Mouse (Mus musculus) hindlimb bud, embryonic 11.5 days (tissue): Measurements from ENCODE around the gene B3gat3.

ENCODE experiments used
- DNase-seq: peaks from one replicate; pipeline ENCODE4 v3.0.0-alpha.2; 2012; ENCODE audit warnings: low read depth, low spot score; ENCODE audit errors: extremely low spot score

B3gat3 gene

GRCm38 (mm10) chr19:8897865-8898495 is 22.2 kb upstream of the B3gat3 start, which contains the start of gene Ganab:
Ganab (plus strand) TSS chr19:8898071.
- DNase-seq: peak; percentile 89

DNA sequence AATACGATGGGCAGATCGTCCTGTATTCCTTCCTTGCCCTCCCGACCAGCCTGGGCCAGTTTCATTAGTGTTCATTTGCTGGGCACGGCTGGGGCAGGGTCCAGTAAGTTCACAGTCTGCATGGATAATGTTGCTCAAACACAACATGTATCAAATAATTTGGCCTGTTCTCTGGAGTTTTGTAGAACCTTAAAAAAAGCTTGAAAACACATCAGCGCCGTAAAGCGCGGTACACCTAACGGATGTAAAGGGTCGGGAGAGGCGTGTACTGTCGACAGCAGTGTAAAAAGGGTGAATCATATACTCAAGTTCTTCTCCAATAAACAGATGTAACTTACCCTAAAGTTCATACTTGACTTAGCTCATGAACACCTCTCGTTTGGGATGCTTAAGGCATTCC is 21.6 kb upstream of the B3gat3 start:
- DNase-seq: no peak

- DNase-seq: no peak
Measured at GRCm38 (mm10) chr19:8899079-8899478, 21.1 kb upstream of the B3gat3 start.

DNA sequence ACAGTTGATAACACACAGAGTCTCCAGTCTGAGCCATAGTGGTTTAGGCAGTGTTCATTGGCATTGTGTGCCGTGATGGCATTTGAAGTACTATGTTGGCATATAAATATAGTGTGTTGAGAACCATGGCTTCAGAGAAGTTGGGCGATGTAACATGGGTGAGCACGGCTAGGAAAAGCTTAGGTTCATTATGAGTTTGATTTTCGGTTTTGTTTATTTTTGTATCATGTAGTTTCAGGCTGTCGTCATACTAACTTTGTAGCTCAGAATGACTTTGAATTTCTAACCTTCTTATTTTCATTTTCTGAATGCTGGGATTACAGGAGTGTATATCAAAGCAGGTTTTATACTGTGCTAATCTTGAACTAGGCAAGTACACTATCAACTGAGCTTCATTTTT is 16.8 kb upstream of the B3gat3 start:
- no peak for DNase-seq

GRCm38 (mm10) chr19:8908531-8908930 is 11.6 kb upstream of the B3gat3 start:
- DNase-seq: no peak

DNA sequence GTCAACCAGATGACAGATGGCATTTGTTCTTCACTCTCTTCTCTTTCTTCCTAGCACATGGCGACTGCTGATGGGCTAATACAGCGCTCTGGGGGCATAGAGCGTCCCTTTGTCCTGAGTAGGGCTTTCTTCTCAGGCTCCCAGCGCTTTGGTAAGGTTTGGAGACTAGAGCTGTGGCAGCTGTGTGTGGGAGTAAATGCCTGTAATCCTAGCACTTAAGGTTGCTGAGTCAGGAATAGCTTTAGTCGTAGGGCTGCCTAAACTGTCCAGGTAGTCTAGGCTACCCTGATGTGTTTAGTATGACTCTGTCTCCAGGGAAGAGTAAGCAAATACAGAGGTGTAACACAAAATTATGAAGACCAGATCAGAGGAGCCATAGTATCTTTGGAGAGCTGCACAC is 8.4 kb upstream of the B3gat3 start:
- no peak for DNase-seq

GRCm38 (mm10) chr19:8914212-8914611 is 6.0 kb upstream of the B3gat3 start:
- DNase-seq: no peak

DNA sequence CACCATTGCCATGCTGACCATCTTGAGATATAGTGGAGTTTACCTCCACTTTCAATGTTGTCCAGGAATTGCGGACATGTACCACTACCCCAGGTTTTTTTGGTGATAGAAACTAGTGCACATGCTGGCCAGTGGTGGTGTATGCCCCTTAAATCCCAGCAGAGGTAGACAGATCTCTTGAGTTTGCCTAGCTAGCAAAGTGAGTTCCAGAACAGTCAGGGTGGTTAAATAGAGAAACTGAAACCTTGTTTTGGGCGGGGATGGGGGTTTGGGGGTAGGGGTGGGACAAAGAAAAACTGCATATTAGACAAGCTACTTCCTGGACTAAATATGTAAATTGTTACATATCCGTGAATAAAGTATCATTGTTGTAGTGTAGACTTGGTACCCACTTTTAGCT is 1.2 kb upstream of the B3gat3 start:
- DNase-seq: no peak

GRCm38 (mm10) chr19:8919684-8920072 is 496 bp upstream of the B3gat3 start:
- no peak for DNase-seq

DNA sequence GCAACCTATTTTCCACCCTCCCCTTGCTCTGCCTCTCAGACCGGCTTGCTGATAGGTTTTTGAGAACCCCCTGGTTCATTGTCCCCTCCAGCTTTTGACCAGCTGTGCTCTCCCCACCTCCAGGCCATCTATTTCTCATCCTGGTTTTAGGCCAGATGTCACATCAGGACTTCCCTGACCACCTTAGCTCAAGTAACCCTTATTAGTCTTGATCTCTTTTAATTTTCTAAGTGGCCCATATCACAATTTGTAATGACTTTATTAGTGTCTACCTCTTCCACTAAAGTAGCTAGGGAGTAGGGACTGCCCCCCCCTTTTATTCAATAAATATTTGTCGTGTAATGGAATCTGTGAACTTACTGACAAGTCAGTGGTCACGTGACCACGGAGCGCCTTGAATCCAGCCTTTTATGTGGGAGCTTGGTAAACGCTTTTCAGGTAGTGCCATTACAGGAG is 690 bp downstream of the B3gat3 start:
- DNase-seq: no peak

- no peak for DNase-seq
Measured at GRCm38 (mm10) chr19:8921741-8922140, 1.6 kb downstream of the B3gat3 start.

DNA sequence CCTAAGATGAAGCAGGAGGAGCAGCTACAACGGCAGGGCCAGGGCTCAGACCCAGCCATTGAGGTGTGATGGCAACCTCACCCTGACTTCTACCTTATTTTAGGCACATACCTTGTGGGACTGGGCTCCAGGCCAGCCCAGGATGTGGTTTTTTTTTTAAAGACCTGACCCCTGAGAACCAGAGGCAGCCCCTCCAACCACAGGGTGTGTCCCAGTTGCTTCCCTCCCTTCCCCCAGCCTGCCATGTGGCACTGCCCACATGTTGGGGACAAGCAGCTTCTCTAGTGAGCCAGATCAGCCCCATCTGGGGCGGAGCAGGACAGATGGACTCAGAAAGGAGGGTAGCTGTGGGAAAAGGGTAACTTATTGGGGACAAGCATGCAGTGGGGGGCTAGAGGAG is 6.6 kb downstream of the B3gat3 start:
- no peak for DNase-seq

GRCm38 (mm10) chr19:8927891-8928525 is 7.8 kb downstream of the B3gat3 start:
- DNase-seq: no peak

GRCm38 (mm10) chr19:8928689-8929223 is 8.6 kb downstream of the B3gat3 start:
- DNase-seq: no peak

- no peak for DNase-seq
Measured at GRCm38 (mm10) chr19:8929224-8930088, 9.3 kb downstream of the B3gat3 start, which contains the start of the genes Rom1 and Eml3. Rom1 (minus strand) TSS chr19:8929356. Eml3 (plus strand) TSS chr19:8929552.

DNA sequence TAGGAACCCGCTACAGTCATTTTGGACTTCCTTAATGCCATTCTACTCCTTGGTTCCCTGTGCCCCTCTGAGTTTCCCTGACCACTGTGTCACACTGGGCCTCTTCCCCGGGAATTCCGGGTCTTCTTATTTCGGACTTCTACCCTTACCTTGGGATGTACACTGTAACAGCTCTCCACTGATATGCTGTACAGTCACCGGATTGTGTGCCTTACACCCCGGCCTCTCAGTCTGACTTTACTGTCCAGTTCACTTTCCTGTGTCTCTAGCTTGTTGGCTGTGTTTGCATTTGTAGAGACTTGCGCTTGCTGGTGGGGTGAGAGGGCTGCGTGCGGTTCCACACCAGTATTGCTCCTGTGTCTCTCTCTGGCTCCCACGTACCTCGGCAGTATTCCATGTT is 9.9 kb downstream of the B3gat3 start:
- no peak for DNase-seq

DNA sequence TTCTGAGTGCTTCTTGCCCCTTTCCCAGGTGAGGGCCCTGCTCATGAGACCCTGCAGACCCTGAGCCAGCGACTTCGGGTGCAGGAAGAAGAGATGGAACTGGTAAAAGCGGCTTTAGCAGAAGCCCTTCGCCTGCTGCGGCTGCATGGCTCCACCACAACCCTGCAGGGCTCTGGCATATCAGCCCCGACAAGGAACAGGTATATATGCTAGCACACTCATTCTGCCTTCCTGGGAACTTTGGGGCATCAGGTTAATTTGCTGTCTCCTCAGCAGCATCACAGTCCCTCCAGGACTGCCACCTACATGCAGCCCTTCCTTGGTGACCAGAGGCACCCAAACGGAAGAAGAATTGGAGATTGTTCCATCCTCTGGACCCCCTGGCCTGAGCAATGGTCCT is 10.6 kb downstream of the B3gat3 start:
- DNase-seq: no peak

GRCm38 (mm10) chr19:8936736-8937135 is 16.6 kb downstream of the B3gat3 start:
- DNase-seq: no peak

GRCm38 (mm10) chr19:8940526-8941133 is 20.5 kb downstream of the B3gat3 start:
- no peak for DNase-seq

- DNase-seq: no peak
Measured at GRCm38 (mm10) chr19:8941136-8941514, 21.0 kb downstream of the B3gat3 start.
